Mouse (Mus musculus): Measurements from ENCODE around the gene Esf1. TPM values are rescaled to one million over a fixed set of nuclear protein-coding genes. Genes with fewer than 3 reads are reported as not detected.

Gene Esf1
- 13.9 and 17.2 TPM in 2 replicates for polyA plus RNA-seq (2015; fragmentation: Nextera tagmentation; extraction: Ambion mirVana)

DNA sequence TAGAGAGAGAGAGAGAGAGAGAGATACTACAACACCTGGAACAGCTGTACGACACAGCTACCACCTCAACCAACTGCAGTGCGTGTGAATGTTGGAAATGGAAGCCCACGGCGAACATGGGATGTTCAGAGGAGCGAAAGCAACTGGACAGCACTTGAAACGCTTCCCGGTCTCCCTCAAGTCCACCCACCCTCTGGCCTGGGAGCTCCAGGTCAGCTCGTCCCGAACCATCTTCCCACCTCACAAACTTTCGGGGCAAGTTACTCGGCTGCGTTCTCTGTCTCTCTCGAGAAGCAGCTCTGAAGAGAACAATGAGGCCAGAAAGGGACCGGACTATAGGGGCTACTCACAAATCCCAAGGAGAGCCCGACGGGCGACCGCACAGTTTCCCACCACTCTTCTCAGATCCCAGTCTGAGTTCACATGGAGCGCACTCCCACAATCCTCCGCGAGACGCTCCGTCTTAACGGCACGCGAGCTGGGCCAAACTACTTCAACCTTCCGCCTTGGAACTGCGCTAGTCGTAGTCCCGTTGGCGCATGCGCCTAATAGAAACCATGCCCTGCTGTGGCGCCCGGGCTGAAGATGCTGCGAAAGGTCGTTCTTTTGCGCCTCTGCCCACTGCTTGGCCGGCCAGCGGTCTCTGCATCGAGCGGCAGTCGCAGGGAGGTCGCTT, at the start of gene Esf1, which contains the start of gene Ndufaf5:
Gene Esf1, minus strand, starts transcription at position 438 of the 676 bp plus-strand sequence.
Gene Ndufaf5, plus strand, starts transcription at position 523 of the 676 bp plus-strand sequence.

DNA sequence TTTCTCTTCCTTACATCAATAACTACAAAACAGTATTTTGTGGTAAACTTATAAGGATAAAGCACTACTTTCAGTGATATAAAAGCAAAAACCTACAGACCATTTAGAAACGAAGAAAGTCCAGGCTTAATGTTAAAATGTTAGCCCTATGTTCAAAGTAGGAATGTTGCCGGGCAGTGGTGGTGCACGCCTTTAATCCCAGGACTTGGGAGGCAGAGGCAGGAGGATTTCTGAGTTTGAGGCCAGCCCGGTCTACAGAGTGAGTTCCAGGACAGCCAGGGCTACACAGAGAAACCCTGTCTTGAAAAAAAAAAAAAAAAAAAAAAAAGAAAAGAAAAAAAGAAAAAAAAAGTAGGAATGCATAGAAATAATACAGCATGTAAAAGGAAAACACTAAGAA, 18.6 kb downstream of the Esf1 start, which contains the start of gene Gm17374:
Gene Gm17374, plus strand, starts transcription at position 301 of the 400 bp plus-strand sequence.

Other genes starting within 250 kb of the Esf1 start
- gene Tasp1, start 103.8 kb downstream of the Esf1 start, polyA plus RNA-seq (2015; fragmentation: Nextera tagmentation; extraction: Ambion mirVana) = 13.3 and 13.4 TPM in 2 replicates
- not detected in 2 replicates for gene Gm17374, start 18.5 kb downstream of the Esf1 start, polyA plus RNA-seq (2015; fragmentation: Nextera tagmentation; extraction: Ambion mirVana)
- 12.5 and 12.7 TPM in 2 replicates for gene Ndufaf5, start 85 bp upstream of the Esf1 start, polyA plus RNA-seq (2015; fragmentation: Nextera tagmentation; extraction: Ambion mirVana)
- gene Sel1l2, start 219.1 kb upstream of the Esf1 start, polyA plus RNA-seq (2015; fragmentation: Nextera tagmentation; extraction: Ambion mirVana) = not detected in 2 replicates
- 26.2 and 30.8 TPM in 2 replicates for gene Macrod2, start 224.7 kb upstream of the Esf1 start, polyA plus RNA-seq (2015; fragmentation: Nextera tagmentation; extraction: Ambion mirVana)

Measured in urinary bladder, postnatal 0 days (tissue).